Mouse (Mus musculus): ENCODE measurements around the gene Lif. TPM values are rescaled to one million over a fixed set of nuclear protein-coding genes. Genes with fewer than 3 reads are reported as not detected.

Gene Lif
- total and polyA plus RNA-seq, 2 experiments from 2014 or later, result 0.10 to 0.21 TPM

GRCm38 (mm10) chr11:4222046-4222950 lies 35.1 kb upstream of the Lif start:
- H3K36me3 ChIP-seq (ENCODE audit: insufficient read depth, low read length), result no peaks in the 10 kb centered on the region
- TF ChIP-seq CTCF (IDR thresholded peaks at IDR 0.05; ENCODE audit: low read depth), result no peak
- H3K4me2 ChIP-seq (ENCODE audit: low read depth, low read length), result no peak overlapping the region
- H3K4me3 ChIP-seq (ENCODE audit: low read length), result no peak overlapping the region
- H3K4me1 ChIP-seq (ENCODE audit: insufficient read depth, low read length), result peaks cover 4% of the 10 kb centered on the region; the same call in 1 of the 2 replicates
- DNase-seq (ENCODE audit: low spot score), result no peak
- ATAC-seq, result no peak
- WGBS, result 75% methylated on average over 17 of the region's 17 CpGs
- no peaks in the 10 kb centered on the region for H3K27me3 ChIP-seq (ENCODE audit: insufficient read depth, low read length)
- no peak overlapping the region for H3K27ac ChIP-seq
- H3K9me3 ChIP-seq (ENCODE audit: low read length), result no peaks in the 10 kb centered on the region
- H3K9ac ChIP-seq (replicated peaks; ENCODE audit: low read length), result no peak overlapping the region

GRCm38 (mm10) chr11:4223393-4224188 lies 33.8 kb upstream of the Lif start:
- no peak for TF ChIP-seq CTCF (IDR thresholded peaks at IDR 0.05; ENCODE audit: low read depth)
- H3K27me3 ChIP-seq (ENCODE audit: insufficient read depth, low read length), result no peaks in the 10 kb centered on the region
- DNase-seq (ENCODE audit: low spot score) (no peak), ATAC-seq (no peak)
- H3K9ac ChIP-seq (replicated peaks; ENCODE audit: low read length), result no peak overlapping the region
- H3K27ac ChIP-seq, result no peak overlapping the region
- H3K4me3 ChIP-seq (ENCODE audit: low read length), result no peak overlapping the region
- no peaks in the 10 kb centered on the region for H3K9me3 ChIP-seq (ENCODE audit: low read length)
- WGBS, result 38% methylated on average over 5 of the region's 7 CpGs
- 0 out of 2 replicates have a peak, but pooled peaks cover 1% of the 10 kb centered on the region for H3K4me1 ChIP-seq (ENCODE audit: insufficient read depth, low read length)
- no peaks in the 10 kb centered on the region for H3K36me3 ChIP-seq (ENCODE audit: insufficient read depth, low read length)
- H3K4me2 ChIP-seq (ENCODE audit: low read depth, low read length), result no peak overlapping the region

- H3K36me3 ChIP-seq (ENCODE audit: insufficient read depth, low read length), result no peaks in the 10 kb centered on the region
- no peak overlapping the region for H3K27ac ChIP-seq
- no peak overlapping the region for H3K4me2 ChIP-seq (ENCODE audit: low read depth, low read length)
- no peak overlapping the region for H3K9ac ChIP-seq (replicated peaks; ENCODE audit: low read length)
- H3K4me1 ChIP-seq (ENCODE audit: insufficient read depth, low read length), result 0 out of 2 replicates have a peak, but pooled peaks cover 6% of the 10 kb centered on the region
- WGBS, result 55% methylated on average over 2 of the region's 2 CpGs
- TF ChIP-seq CTCF (IDR thresholded peaks at IDR 0.05; ENCODE audit: low read depth), result no peak
- H3K27me3 ChIP-seq (ENCODE audit: insufficient read depth, low read length), result no peaks in the 10 kb centered on the region
- DNase-seq (ENCODE audit: low spot score) (no peak), ATAC-seq (no peak)
- no peaks in the 10 kb centered on the region for H3K9me3 ChIP-seq (ENCODE audit: low read length)
- H3K4me3 ChIP-seq (ENCODE audit: low read length), result no peak overlapping the region
Measured at GRCm38 (mm10) chr11:4224223-4224622, 33.1 kb upstream of the Lif start.

GRCm38 (mm10) chr11:4226569-4227325 lies 30.6 kb upstream of the Lif start:
- H3K36me3 ChIP-seq (ENCODE audit: insufficient read depth, low read length), result no peaks in the 10 kb centered on the region
- 86% methylated on average over 5 of the region's 5 CpGs for WGBS
- TF ChIP-seq CTCF (IDR thresholded peaks at IDR 0.05; ENCODE audit: low read depth), result no peak
- no peak for ATAC-seq
- H3K27ac ChIP-seq, result no peak overlapping the region
- H3K27me3 ChIP-seq (ENCODE audit: insufficient read depth, low read length), result no peaks in the 10 kb centered on the region
- DNase-seq (ENCODE audit: low spot score), result no peak
- H3K4me3 ChIP-seq (ENCODE audit: low read length), result no peak overlapping the region
- H3K4me1 ChIP-seq (ENCODE audit: insufficient read depth, low read length), result 0 out of 2 replicates have a peak, but pooled peaks cover 6% of the 10 kb centered on the region
- no peaks in the 10 kb centered on the region for H3K9me3 ChIP-seq (ENCODE audit: low read length)
- no peak overlapping the region for H3K4me2 ChIP-seq (ENCODE audit: low read depth, low read length)
- no peak overlapping the region for H3K9ac ChIP-seq (replicated peaks; ENCODE audit: low read length)

- TF ChIP-seq CTCF (IDR thresholded peaks at IDR 0.05; ENCODE audit: low read depth), result no peak
- no peaks in the 10 kb centered on the region for H3K9me3 ChIP-seq (ENCODE audit: low read length)
- DNase-seq (ENCODE audit: low spot score), result peak; percentile 82
- WGBS, result 35% methylated on average over 8 of the region's 8 CpGs
- no peak overlapping the region for H3K4me2 ChIP-seq (ENCODE audit: low read depth, low read length)
- ATAC-seq, result peak; percentile 88
- H3K4me3 ChIP-seq (ENCODE audit: low read length), result no peak overlapping the region
- 0 out of 2 replicates have a peak, but pooled peaks cover 6% of the 10 kb centered on the region for H3K4me1 ChIP-seq (ENCODE audit: insufficient read depth, low read length)
- no peaks in the 10 kb centered on the region for H3K27me3 ChIP-seq (ENCODE audit: insufficient read depth, low read length)
- H3K27ac ChIP-seq, result 0 out of 2 replicates have a peak overlapping the region, but pooled peaks have one; percentile 4
- no peak overlapping the region for H3K9ac ChIP-seq (replicated peaks; ENCODE audit: low read length)
- no peaks in the 10 kb centered on the region for H3K36me3 ChIP-seq (ENCODE audit: insufficient read depth, low read length)
Measured at GRCm38 (mm10) chr11:4228463-4228862, 28.9 kb upstream of the Lif start.

GRCm38 (mm10) chr11:4229841-4230240 lies 27.5 kb upstream of the Lif start:
- no peak overlapping the region for H3K4me3 ChIP-seq (ENCODE audit: low read length)
- DNase-seq (ENCODE audit: low spot score), result no peak
- H3K9ac ChIP-seq (replicated peaks; ENCODE audit: low read length), result no peak overlapping the region
- no peaks in the 10 kb centered on the region for H3K36me3 ChIP-seq (ENCODE audit: insufficient read depth, low read length)
- no peak for TF ChIP-seq CTCF (IDR thresholded peaks at IDR 0.05; ENCODE audit: low read depth)
- H3K27ac ChIP-seq, result no peak overlapping the region
- H3K4me2 ChIP-seq (ENCODE audit: low read depth, low read length), result no peak overlapping the region
- no peaks in the 10 kb centered on the region for H3K27me3 ChIP-seq (ENCODE audit: insufficient read depth, low read length)
- H3K9me3 ChIP-seq (ENCODE audit: low read length), result no peaks in the 10 kb centered on the region
- whole genome bisulfite sequencing, result 75% methylated on average over 4 of the region's 4 CpGs
- 0 out of 2 replicates have a peak, but pooled peaks cover 6% of the 10 kb centered on the region for H3K4me1 ChIP-seq (ENCODE audit: insufficient read depth, low read length)
- no peak for ATAC-seq

Measured in hindbrain, postnatal 0 days (tissue).